Mouse (Mus musculus) lung, adult 2 months (tissue): ENCODE measurements around the gene Psg22.

Source experiments
- CTCF ChIP-seq: fragments of 200-500 bp; IDR thresholded peaks from 2 replicates; pipeline ENCODE4 v1.5.1; 2011; ENCODE audit warnings: mild to moderate bottlenecking, low read length, control low read depth; ENCODE audit not compliant: insufficient read depth
- POLR2A ChIP-seq: fragments of 200-500 bp; IDR thresholded peaks from 2 replicates; pipeline ENCODE4 v1.6.1; 2011; ENCODE audit warnings: low read depth, mild to moderate bottlenecking, control low read depth, low read length, borderline replicate concordance; ENCODE audit errors: extremely low read depth

DNA sequence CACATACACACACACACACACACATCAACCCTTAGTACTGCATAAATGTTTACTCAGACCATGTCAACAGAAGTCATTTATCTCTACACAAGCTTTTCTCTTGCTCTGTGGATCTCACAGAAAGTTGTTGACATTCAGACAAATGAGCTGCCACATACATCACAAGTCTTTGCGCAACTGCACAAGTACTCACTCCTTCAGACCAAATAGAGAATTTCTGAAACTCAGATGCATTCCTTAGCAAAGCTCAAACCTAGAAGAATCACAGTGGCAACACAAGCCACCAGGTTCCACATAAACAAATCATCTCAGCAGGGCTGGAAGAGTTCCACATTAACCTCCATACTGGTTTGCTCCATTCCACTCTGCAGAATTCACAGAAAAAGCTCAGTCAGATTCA, 16.6 kb downstream of the Psg22 start:
- TF ChIP-seq POLR2A = no peak
- no peak for TF ChIP-seq CTCF
